Mouse (Mus musculus): ENCODE data around the gene Atcay. TPM values are rescaled to one million over a fixed set of nuclear protein-coding genes. Genes with fewer than 3 reads are reported as not detected.
"Not testable (repeated sequence)": the region's sequence is repeated elsewhere in the genome, so short reads cannot be mapped to it uniquely, and the experiment has no call there.

Atcay gene
- total and polyA plus RNA-seq, 3 experiments = 0.19 to 0.33 TPM; not detected in 1

GRCm38 (mm10) chr10:81182336-81183333 lies 48.0 kb downstream of the Atcay start, which contains the start of gene Dapk3 (continued):
- TF ChIP-seq ELF1 (IDR thresholded peaks at IDR 0.05; ENCODE audit: low read depth, low read length) (peak; percentile 96), E2F4 (IDR thresholded peaks at IDR 0.05; ENCODE audit: borderline replicate concordance, low read depth, low read length) (no peak), MAX (IDR thresholded peaks at IDR 0.05; ENCODE audit: low read length) (peak; percentile 67; the same call in 1 of the 2 replicates), TCF12 (IDR thresholded peaks at IDR 0.05; ENCODE audit: low read depth, low read length) (peak; percentile 36; the same call in 1 of the 2 replicates), UBTF (IDR thresholded peaks at IDR 0.05; ENCODE audit: borderline replicate concordance, insufficient read depth, low read depth, low read length) (no peak)

- peak; percentile 41 for DNase-seq (ENCODE audit: low read depth, low spot score)
- not testable (repeated sequence) for H3K27me3 ChIP-seq (ENCODE audit: control insufficient read depth in 1 of 2, insufficient read depth in 2 of 2, low read length in 2 of 2); H3K27ac ChIP-seq (ENCODE audit: control insufficient read depth, low read depth, low read length); H3K36me3 ChIP-seq (ENCODE audit: control insufficient read depth in 1 of 2, insufficient read depth in 2 of 2, low read length in 2 of 2); H3K4me3 ChIP-seq (ENCODE audit: control insufficient read depth in 1 of 2, insufficient read depth in 1 of 2, low read depth in 2 of 2, low read length in 2 of 2); H3K9me3 ChIP-seq (replicated peaks; ENCODE audit: insufficient read depth, low read length); H3K9ac ChIP-seq (ENCODE audit: control insufficient read depth, low read depth, low read length, poor library complexity, severe bottlenecking)
- Histone ChIP-seq H3K79me2 (ENCODE audit: control insufficient read depth, insufficient read depth, low read length, poor library complexity) (peaks cover 40% of the 10 kb centered on the region), H3K4me1 (ENCODE audit: control insufficient read depth in 1 of 2, insufficient read depth in 2 of 2, low read length in 2 of 2) (peaks cover 0 to 19% of the 10 kb centered on the region in 2 experiments; a peak in 2 of 4 replicates)
These were observed 48.8 kb downstream of the Atcay start for GRCm38 (mm10) chr10:81181860-81182259.

- Histone ChIP-seq H3K27me3 (ENCODE audit: control insufficient read depth in 1 of 2, insufficient read depth in 2 of 2, low read length in 2 of 2) (no peaks in the 10 kb centered on the region), H3K4me3 (ENCODE audit: control insufficient read depth in 1 of 2, insufficient read depth in 1 of 2, low read depth in 2 of 2, low read length in 2 of 2) (no peak overlapping the region), H3K36me3 (ENCODE audit: control insufficient read depth in 1 of 2, insufficient read depth in 2 of 2, low read length in 2 of 2) (peaks cover 6 to 10% of the 10 kb centered on the region in 2 experiments), H3K9ac (ENCODE audit: control insufficient read depth, low read depth, low read length, poor library complexity, severe bottlenecking) (no peak overlapping the region), H3K79me2 (ENCODE audit: control insufficient read depth, insufficient read depth, low read length, poor library complexity) (peaks cover 44% of the 10 kb centered on the region), H3K27ac (ENCODE audit: control insufficient read depth, low read depth, low read length) (no peak overlapping the region), H3K4me1 (ENCODE audit: control insufficient read depth in 1 of 2, insufficient read depth in 2 of 2, low read length in 2 of 2) (peaks cover 0 to 19% of the 10 kb centered on the region in 2 experiments; a peak in 2 of 4 replicates), H3K9me3 (replicated peaks; ENCODE audit: insufficient read depth, low read length) (no peaks in the 10 kb centered on the region)
- TF ChIP-seq POLR2A (IDR thresholded peaks at IDR 0.05; ENCODE audit: control insufficient read depth in 1 of 2, insufficient read depth in 1 of 2, low read depth in 1 of 2, low read length in 2 of 2, poor library complexity in 1 of 2) (0 out of 4 replicates have a peak, but pooled peaks of 1 of the 2 experiments have one; percentile 0), POLR2AphosphoS5 (IDR thresholded peaks at IDR 0.05; ENCODE audit: borderline replicate concordance, low read depth, low read length) (peak; percentile 72; the same call in 1 of the 2 replicates), MYC (IDR thresholded peaks at IDR 0.05; ENCODE audit: low read depth, low read length) (no peak)
- peak; percentile 34 for DNase-seq (ENCODE audit: low read depth, low spot score)
These were observed 49.7 kb downstream of the Atcay start for GRCm38 (mm10) chr10:81180946-81181345.

Measured in MEL (cell line).